Mouse (Mus musculus) ovary, postnatal 10 days (tissue): ENCODE data around the gene Tnfrsf14.

ENCODE experiments used
- DNase-seq: peaks from one replicate; pipeline ENCODE4 v3.0.0; 2022; ENCODE audit warnings: low spot score

Tnfrsf14 gene

GRCm38 (mm10) chr4:154915286-154915685 is 13.1 kb downstream of the Tnfrsf14 start:
- no peak for DNase-seq

GRCm38 (mm10) chr4:154914707-154915106 is 13.7 kb downstream of the Tnfrsf14 start:
- DNase-seq: no peak

GRCm38 (mm10) chr4:154914252-154914651 is 14.1 kb downstream of the Tnfrsf14 start:
- DNase-seq: no peak

- DNase-seq: no peak
These were observed 14.5 kb downstream of the Tnfrsf14 start for GRCm38 (mm10) chr4:154913845-154914244.

DNA sequence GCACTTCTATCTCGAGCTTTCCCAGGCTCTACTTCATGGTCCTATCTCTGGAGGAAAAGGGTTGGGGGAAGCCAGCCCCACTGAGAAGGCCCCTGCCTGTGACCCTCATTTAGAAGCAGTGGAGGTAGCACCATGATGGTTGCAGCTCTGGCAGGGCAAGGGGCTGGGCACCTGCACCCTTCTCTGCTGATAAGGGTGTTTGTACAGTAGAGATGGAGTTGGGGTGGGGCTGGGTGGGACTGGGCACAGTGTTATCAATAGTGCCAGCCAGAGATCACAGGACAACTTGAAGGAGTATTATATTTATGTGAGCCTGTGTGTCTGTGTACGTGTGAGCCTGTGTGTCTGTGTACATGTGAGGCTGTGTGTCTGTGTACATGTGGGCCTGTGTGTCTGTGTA is 16.7 kb downstream of the Tnfrsf14 start:
- DNase-seq: no peak

- no peak for DNase-seq
These were observed 17.5 kb downstream of the Tnfrsf14 start for GRCm38 (mm10) chr4:154910606-154911522.

GRCm38 (mm10) chr4:154908490-154908889 is 19.9 kb downstream of the Tnfrsf14 start:
- no peak for DNase-seq

DNA sequence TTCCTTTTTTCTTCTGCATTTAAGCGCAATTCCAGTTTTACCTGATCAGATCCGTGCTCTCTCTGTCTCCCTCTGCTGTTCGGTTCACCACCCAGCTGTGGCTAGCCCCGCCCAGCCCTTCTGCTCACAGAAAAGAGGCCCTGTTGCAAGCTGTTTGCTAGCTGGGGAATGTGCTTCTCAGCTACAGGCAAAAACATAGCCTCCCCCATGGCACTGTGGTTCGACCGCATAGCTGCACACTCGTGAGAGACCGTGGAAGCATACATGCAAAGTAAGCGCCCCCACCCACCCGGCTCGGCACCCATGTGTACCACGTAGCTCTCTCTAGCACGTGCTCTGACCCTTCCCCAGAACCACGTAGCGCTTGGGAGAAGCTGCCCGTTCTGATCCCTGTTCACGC is 20.5 kb downstream of the Tnfrsf14 start:
- DNase-seq: no peak

GRCm38 (mm10) chr4:154904185-154905071 is 23.9 kb downstream of the Tnfrsf14 start:
- DNase-seq: no peak

DNA sequence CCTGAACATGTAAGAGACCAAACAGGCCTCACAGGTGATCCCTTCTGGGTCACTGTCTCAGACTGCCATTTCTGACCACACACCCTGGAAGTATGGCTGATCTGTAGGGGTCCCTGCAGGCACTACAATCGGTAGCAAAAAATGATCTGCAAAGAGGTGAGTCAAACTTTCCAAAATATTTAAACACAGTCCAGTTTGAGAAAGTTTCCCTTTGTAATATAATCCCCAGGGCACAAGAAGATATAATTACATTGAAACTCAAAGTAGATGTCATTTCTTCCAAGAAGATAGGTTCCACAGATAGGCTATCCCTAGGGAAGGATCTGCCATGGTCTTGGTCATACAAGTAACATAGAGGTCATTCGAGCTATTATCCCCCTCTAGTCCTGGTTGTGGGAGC is 26.0 kb downstream of the Tnfrsf14 start:
- DNase-seq: no peak

- DNase-seq: no peak
These were observed 29.6 kb downstream of the Tnfrsf14 start, which contains the start of gene Fam213b for GRCm38 (mm10) chr4:154898506-154899446. Fam213b (minus strand) TSS chr4:154899135.

DNA sequence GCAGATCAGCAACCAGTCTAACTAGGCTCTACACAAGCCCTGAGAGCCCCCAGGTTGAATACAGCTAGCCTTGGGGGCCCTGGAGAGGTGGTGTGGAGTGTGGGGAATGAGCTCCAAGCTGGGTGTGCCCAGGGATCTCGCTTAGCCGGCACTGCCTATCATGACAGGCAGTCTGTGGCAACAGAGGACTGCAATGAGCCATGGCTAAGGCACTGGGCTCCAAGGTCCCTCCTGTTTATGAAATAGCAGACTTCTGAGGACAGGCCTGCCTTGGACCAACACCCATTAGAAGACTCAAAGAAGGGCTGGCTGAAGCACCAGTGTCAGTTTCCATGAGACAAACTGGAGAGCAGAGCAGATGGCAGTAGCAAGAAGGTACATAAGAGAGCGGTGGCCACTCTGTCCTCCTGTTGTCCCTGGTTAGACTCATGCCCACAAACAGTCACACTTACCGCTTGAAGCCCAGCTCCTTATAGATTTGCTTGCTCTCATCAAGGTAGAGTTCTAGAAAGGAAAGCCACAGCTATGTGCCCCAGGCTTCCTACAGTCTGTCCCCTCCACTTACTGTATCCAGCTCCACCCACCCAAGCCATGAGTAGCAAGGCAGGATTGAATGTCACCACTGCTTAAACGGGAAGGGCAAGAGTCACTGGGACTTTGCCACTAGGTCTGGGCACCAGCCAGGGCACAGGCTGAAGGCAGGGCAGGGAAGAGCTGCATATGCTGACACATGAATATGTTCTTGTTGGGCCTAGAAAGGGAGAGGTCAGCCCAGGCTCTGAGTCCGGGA is 30.5 kb downstream of the Tnfrsf14 start:
- DNase-seq: no peak

- no peak for DNase-seq
These were observed 32.8 kb downstream of the Tnfrsf14 start for GRCm38 (mm10) chr4:154895549-154895948.

DNA sequence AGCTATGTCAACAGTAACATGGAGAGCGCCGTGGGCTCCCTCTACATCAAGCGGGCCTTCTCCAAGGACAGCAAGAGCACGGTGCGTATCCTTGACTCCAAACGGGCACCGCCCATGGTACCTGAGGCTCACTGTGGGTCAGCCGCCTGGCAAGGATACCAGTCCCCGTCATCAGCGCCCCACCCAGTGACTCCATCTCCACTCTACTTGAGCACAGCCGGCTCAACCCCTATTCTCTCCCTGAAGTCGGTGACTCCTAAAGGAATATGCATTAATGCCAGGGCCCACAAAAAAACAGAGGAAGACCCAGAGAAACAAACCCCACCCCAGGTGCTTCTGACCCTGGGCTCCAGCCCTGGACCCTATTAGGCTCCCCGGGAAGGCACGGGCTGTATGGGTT is 37.5 kb downstream of the Tnfrsf14 start:
- DNase-seq: no peak

DNA sequence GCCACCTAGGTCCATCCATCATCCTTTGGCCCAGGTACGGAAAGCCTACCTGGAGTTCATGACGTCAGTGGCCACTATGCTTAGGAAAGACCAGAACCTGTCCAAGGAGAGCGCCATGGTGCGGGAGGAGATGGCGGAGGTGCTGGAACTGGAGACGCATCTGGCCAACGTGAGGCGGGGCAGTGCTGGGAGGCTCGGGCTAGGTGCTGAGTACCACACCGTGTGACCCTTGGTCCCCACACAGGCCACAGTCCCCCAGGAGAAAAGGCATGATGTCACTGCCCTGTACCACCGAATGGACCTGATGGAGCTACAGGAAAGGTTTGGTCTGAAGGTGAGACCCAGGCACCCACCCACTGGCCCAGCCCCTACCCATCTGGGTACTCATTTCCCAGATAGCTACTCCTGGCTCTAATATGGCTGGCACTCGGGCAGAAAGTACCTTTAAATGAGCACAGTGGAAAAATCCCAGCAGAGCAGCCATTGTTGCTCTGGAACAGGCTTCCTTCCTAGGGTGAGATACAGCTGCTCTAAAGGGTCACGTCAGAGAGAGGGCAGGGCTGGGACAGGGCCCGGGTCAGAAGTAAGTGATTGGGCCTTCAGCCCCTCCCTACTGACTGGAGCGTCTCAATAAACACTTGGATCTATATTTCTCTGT is 40.6 kb downstream of the Tnfrsf14 start:
- DNase-seq: no peak

DNA sequence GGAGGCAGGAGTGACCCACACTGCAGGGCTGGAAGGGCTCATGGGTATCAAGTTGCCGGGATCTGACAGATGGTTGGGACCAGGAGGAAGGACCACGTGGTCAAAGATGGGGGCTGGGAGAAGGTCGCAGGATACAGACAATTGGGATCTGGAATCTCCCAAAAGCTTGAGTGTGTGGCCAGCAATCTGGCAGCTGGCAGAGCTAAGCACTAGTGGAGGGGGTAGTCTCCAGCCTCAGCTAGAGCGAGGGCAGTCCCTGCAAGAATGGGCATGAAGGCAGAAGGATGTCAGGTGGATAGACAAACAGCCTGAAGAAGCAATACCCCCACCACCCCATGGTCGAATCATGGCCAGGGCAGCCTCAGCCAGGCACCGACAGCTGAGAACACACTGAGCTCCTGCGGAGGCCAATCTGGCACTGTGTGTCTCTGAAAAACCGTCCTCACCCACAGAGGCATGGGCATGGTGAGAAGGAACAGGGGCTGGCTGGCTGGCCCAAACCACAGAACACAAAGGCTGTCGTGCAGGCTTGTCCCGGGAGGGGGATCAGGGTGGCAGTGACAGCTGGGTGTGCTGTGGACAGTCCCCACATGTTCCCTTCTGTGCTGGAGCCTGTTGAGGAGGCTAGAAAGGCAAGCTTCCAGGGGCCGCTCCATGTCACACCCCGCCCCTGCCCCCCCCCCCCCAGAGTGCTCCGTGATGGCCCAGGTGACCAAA is 41.3 kb downstream of the Tnfrsf14 start:
- no peak for DNase-seq

GRCm38 (mm10) chr4:154885416-154885815 is 42.9 kb downstream of the Tnfrsf14 start:
- DNase-seq: no peak

DNA sequence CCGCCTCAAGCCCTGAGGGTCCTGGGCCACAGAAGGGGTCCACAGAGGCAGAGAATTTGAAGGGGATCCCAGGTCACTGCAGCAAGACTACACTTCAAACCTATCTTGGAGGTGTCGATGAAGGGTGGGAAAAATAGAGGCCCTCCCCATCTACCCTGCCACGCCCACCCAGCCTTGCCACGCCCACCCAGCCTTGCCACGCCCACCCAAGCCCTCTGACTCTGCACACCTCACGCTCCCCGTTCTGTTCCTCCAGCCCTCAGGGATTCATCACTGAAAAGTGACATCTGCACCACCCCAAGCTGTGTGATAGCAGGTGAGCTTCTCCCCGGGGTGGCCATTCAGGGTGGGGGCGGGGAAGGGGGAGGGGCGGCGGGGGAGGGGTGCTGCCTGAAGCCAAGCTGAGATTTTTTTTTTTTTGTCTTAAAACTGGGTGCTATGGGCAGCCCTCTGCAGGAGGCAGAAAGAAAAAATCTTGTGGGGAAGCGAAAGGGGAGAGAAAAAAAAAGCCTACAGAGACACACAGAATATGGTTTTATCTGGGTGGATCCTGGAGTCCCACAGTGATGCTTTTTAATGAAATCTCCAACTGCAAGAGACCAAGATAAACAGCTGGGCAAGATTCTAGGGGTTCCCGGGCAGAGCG is 46.2 kb downstream of the Tnfrsf14 start:
- no peak for DNase-seq

- no peak for DNase-seq
These were observed 47.6 kb downstream of the Tnfrsf14 start for GRCm38 (mm10) chr4:154880730-154881129.
